8 mouse cellular contexts compared by ENCODE assay signal in genomic region chr19:24301768-24302148, GRCm38 (mm10). TPM values are rescaled to one million over a fixed set of nuclear protein-coding genes. Genes with fewer than 3 reads are reported as not detected.
A peak's percentile ranks its signal among the peaks of the same experiment; 100 is the strongest.
DNase-seq lines count a peak whose midpoint lies in the region; ATAC-seq and TF ChIP-seq lines count a peak whose summit lies in the region.

No protein-coding gene starts in this region.

- ATAC-seq in heart, embryonic 12.5 days (ENCODE audit: insufficient number of reproducible peaks, low FRiP score), result no peak
- ATAC-seq in kidney, postnatal 0 days (replicated peaks; ENCODE audit: low FRiP score, low read depth), result no peak
- ATAC-seq in midbrain, embryonic 11.5 days (ENCODE audit: low FRiP score), result peak; percentile 65
- ATAC-seq in monocyte, adult 5-6 weeks (replicated peaks; ENCODE audit: insufficient number of reproducible peaks, low FRiP score, low TSS enrichment, poor library complexity, severe bottlenecking), result no peak

- no peak overlapping the region for H3K4me3 ChIP-seq in heart, embryonic 12.5 days
- no peak overlapping the region for H3K4me3 ChIP-seq in kidney, postnatal 0 days (replicated peaks; ENCODE audit: low read depth, low read length)
- peak overlapping the region; percentile 50; the same call in 1 of the 2 replicates for H3K4me3 ChIP-seq in embryonic facial prominence, embryonic 10.5 days
- no peak overlapping the region for H3K4me3 ChIP-seq in midbrain, embryonic 11.5 days (ENCODE audit: low read depth, low read length)

- 33% methylated on average over 5 of the region's 5 CpGs for whole genome bisulfite sequencing in heart, embryonic 12.5 days
- 28% methylated on average over 5 of the region's 5 CpGs for WGBS in kidney, postnatal 0 days
- WGBS in embryonic facial prominence, embryonic 10.5 days, result 16% methylated on average over 5 of the region's 5 CpGs
- 5% methylated on average over 5 of the region's 5 CpGs for WGBS in midbrain, embryonic 11.5 days

- H3K27ac ChIP-seq in heart, embryonic 12.5 days (ENCODE audit: poor library complexity, severe bottlenecking), result no peak overlapping the region
- H3K27ac ChIP-seq in kidney, postnatal 0 days, result no peak overlapping the region
- no peak overlapping the region for H3K27ac ChIP-seq in embryonic facial prominence, embryonic 10.5 days (replicated peaks)
- H3K27ac ChIP-seq in midbrain, embryonic 11.5 days (ENCODE audit: low read depth, low read length), result no peak overlapping the region

- H3K4me1 ChIP-seq in heart, embryonic 12.5 days (replicated peaks), result peaks cover 28% of the 10 kb centered on the region
- no peaks in the 10 kb centered on the region for H3K4me1 ChIP-seq in kidney, postnatal 0 days (replicated peaks; ENCODE audit: insufficient read depth, low read length)
- H3K4me1 ChIP-seq in embryonic facial prominence, embryonic 10.5 days, result peaks cover 17% of the 10 kb centered on the region
- H3K4me1 ChIP-seq in midbrain, embryonic 11.5 days (ENCODE audit: control insufficient read depth, insufficient read depth, low read length), result peaks cover 14% of the 10 kb centered on the region

- H3K9me3 ChIP-seq in heart, embryonic 12.5 days (replicated peaks), result peaks cover 4% of the 10 kb centered on the region; the same call in 1 of the 2 replicates
- H3K9me3 ChIP-seq in kidney, postnatal 0 days (replicated peaks; ENCODE audit: low read length), result no peaks in the 10 kb centered on the region
- H3K9me3 ChIP-seq in embryonic facial prominence, embryonic 10.5 days, result no peaks in the 10 kb centered on the region
- H3K9me3 ChIP-seq in midbrain, embryonic 11.5 days (ENCODE audit: control insufficient read depth, low read length), result no peaks in the 10 kb centered on the region

- no peaks in the 10 kb centered on the region for H3K36me3 ChIP-seq in heart, embryonic 12.5 days
- no peaks in the 10 kb centered on the region for H3K36me3 ChIP-seq in kidney, postnatal 0 days (ENCODE audit: insufficient read depth, low read length)
- H3K36me3 ChIP-seq in embryonic facial prominence, embryonic 10.5 days (replicated peaks), result no peaks in the 10 kb centered on the region
- H3K36me3 ChIP-seq in midbrain, embryonic 11.5 days (ENCODE audit: control insufficient read depth, insufficient read depth, low read length), result no peaks in the 10 kb centered on the region

- no peaks in the 10 kb centered on the region for H3K27me3 ChIP-seq in heart, embryonic 12.5 days (replicated peaks)
- H3K27me3 ChIP-seq in kidney, postnatal 0 days (ENCODE audit: insufficient read depth, low read length), result no peaks in the 10 kb centered on the region
- peaks cover 17% of the 10 kb centered on the region; the same call in 1 of the 2 replicates for H3K27me3 ChIP-seq in embryonic facial prominence, embryonic 10.5 days (replicated peaks; ENCODE audit: low read depth, poor library complexity, severe bottlenecking)
- H3K27me3 ChIP-seq in midbrain, embryonic 11.5 days (ENCODE audit: control insufficient read depth, insufficient read depth, low read length), result no peaks in the 10 kb centered on the region

- intact Hi-C loops in heart, postnatal 36 days (cut with DNase I), result loop anchor here (1.0 to 5.0 kb wide), 6 partner anchors 175 to 586 kb away; partner anchors contain the start of genes Fam122a and Pip5k1b

- DNase-seq in heart, postnatal 36 days, result no peak
- DNase-seq in kidney, postnatal 0 days (ENCODE audit: low spot score), result no peak
- no peak for DNase-seq in kidney, postnatal 4 days
- DNase-seq in embryonic facial prominence, embryonic 10.5 days (ENCODE audit: low spot score), result no peak
- peak; percentile 88 for DNase-seq in midbrain, embryonic 11.5 days (ENCODE audit: low spot score, missing footprints)
- no peak for DNase-seq in right cerebral cortex, postnatal 14 days

- TF ChIP-seq CTCF in kidney, postnatal 0 days (IDR thresholded peaks at IDR 0.05; ENCODE audit: low read depth), result no peak

- no peak overlapping the region for H3K9ac ChIP-seq in heart, embryonic 12.5 days
- H3K9ac ChIP-seq in kidney, postnatal 0 days (ENCODE audit: low read depth, low read length), result no peak overlapping the region
- no peak overlapping the region for H3K9ac ChIP-seq in midbrain, embryonic 11.5 days (ENCODE audit: low read length)

- H3K4me2 ChIP-seq in heart, embryonic 12.5 days, result peak overlapping the region; percentile 65
- H3K4me2 ChIP-seq in kidney, postnatal 0 days (ENCODE audit: low read length), result peak overlapping the region; percentile 60; the same call in 1 of the 2 replicates
- H3K4me2 ChIP-seq in midbrain, embryonic 11.5 days, result peak overlapping the region; percentile 6; the same call in 1 of the 2 replicates

RNA-seq across cellular contexts. Expression of gene Fxn, which starts 21.4 kb away (rescaled TPM):
- polyA plus RNA-seq in heart, embryonic 12.5 days (2016; fragmentation: Nextera tagmentation; extraction: Ambion mirVana), result 59.6 and 61.2 TPM in 2 replicates
- total RNA-seq in heart, postnatal 36 days (2021), result 10 to 100 TPM; 27.7 to 32.7 TPM
- 55.2 and 55.8 TPM in 2 replicates for polyA plus RNA-seq in kidney, postnatal 0 days (2015; fragmentation: Nextera tagmentation; extraction: Ambion mirVana)
- 62.6 and 65.0 TPM in 2 replicates for polyA plus RNA-seq in embryonic facial prominence, embryonic 10.5 days (2016; fragmentation: Nextera tagmentation; extraction: Ambion mirVana)
- 46.8 and 47.6 TPM in 2 replicates for polyA plus RNA-seq in midbrain, embryonic 11.5 days (2014; fragmentation: Nextera tagmentation; extraction: Ambion mirVana)
- total RNA-seq in monocyte, adult 5-6 weeks (2017), result 1.2 to 7.1 TPM (median 4.4 TPM) in 3 replicates

Comparison
In these comparisons a context has a peak if more than half of its experiments do, and no peak if none do; other contexts are left out.
1. H3K4me2 ChIP-seq: peak in every context shown above with its lines; median percentile 65 in heart, embryonic 12.5 days; 60 in kidney, postnatal 0 days; 6 in midbrain, embryonic 11.5 days.